Mouse (Mus musculus): ENCODE results near the gene Akr7a5. TPM values are rescaled to one million over a fixed set of nuclear protein-coding genes. Genes with fewer than 3 reads are reported as not detected.

Gene Akr7a5
- polyA plus RNA-seq, 1 experiment from 2014 or later = 137 TPM

DNA sequence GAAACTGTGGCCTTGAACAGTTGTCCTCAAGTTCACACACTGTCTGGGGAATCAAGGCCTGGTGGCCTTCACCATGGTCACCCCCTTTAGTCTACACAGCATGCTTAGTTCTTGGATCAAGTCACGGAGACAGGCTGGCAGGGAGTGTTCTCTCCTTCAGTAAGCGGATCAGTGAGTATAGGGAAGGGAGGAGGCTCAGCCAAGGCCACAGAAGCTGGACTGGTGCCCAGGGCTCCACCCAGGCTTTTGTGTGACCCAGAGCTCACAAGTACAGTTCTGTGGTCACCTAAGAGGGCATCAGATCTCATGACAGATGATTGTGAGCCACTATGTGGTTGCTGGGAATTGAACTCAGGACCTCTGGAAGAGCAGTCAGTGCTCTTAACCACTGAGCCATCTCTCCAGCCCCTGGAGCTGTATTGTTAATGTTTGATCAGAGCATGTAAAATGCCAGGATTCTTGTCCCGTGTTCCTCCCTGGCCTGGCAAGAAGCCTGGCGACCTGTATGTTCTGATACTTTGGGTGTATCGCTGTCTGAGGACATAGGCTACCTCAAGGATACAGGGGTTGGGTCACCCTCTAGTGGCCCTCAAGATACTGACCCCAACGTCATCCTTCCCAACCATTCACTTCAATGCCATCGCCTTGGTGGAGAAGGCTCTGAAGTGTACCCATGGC, 31.2 kb downstream of the Akr7a5 start:
- peaks cover 4% of the 10 kb centered on the region for H3K36me3 ChIP-seq (replicated peaks; ENCODE audit: control insufficient read depth, insufficient read depth, low read depth, low read length)
- H3K4me3 ChIP-seq (ENCODE audit: low read depth, low read length) = no peak overlapping the region
- no peaks in the 10 kb centered on the region for H3K4me1 ChIP-seq (ENCODE audit: control insufficient read depth, insufficient read depth, low read length)
- no peaks in the 10 kb centered on the region; the same call in 1 of the 2 replicates for H3K27me3 ChIP-seq (ENCODE audit: control insufficient read depth, insufficient read depth, low read length)
- ATAC-seq (replicated peaks; ENCODE audit: insufficient number of reproducible peaks, low FRiP score, low TSS enrichment, low read depth) (no peak), DNase-seq (ENCODE audit: low spot score) (no peak)
- WGBS = 81% methylated on average over 7 of the region's 7 CpGs
- no peak overlapping the region for H3K4me2 ChIP-seq (ENCODE audit: low read depth, low read length)
- H3K9me3 ChIP-seq (replicated peaks; ENCODE audit: control insufficient read depth, low read length) = no peaks in the 10 kb centered on the region
- no peak overlapping the region for H3K27ac ChIP-seq (replicated peaks; ENCODE audit: low read depth, low read length)
- H3K9ac ChIP-seq (replicated peaks; ENCODE audit: low read length) = no peak overlapping the region

DNA sequence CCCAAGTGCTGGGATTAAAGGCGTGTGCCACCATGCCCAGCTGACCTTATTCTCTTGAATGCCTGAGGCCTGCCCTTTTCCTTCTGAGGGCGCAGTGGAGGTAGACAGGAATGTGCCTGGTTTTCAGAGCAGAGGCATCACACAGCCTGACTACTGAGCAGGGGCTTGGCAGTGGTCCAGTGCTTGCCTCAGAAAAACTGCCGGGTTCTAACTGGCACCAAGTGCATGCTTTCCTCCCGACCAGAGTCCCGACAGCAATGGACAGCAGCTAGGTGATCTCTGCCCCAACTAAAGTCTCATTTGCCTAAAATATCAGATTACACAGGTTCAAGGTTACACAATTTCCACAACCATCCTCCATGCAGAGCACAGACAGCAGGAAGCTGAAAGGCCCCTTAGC, 33.2 kb downstream of the Akr7a5 start:
- no peak overlapping the region for H3K4me2 ChIP-seq (ENCODE audit: low read depth, low read length)
- peaks cover 11% of the 10 kb centered on the region for H3K36me3 ChIP-seq (replicated peaks; ENCODE audit: control insufficient read depth, insufficient read depth, low read depth, low read length)
- no peak overlapping the region for H3K4me3 ChIP-seq (ENCODE audit: low read depth, low read length)
- no peak for DNase-seq (ENCODE audit: low spot score)
- H3K9me3 ChIP-seq (replicated peaks; ENCODE audit: control insufficient read depth, low read length) = no peaks in the 10 kb centered on the region
- H3K27me3 ChIP-seq (ENCODE audit: control insufficient read depth, insufficient read depth, low read length) = no peaks in the 10 kb centered on the region
- no peak overlapping the region for H3K9ac ChIP-seq (replicated peaks; ENCODE audit: low read length)
- no peaks in the 10 kb centered on the region for H3K4me1 ChIP-seq (ENCODE audit: control insufficient read depth, insufficient read depth, low read length)
- no peak overlapping the region for H3K27ac ChIP-seq (replicated peaks; ENCODE audit: low read depth, low read length)
- WGBS = 86% methylated on average over 5 of the region's 5 CpGs
- ATAC-seq (replicated peaks; ENCODE audit: insufficient number of reproducible peaks, low FRiP score, low TSS enrichment, low read depth) = no peak

DNA sequence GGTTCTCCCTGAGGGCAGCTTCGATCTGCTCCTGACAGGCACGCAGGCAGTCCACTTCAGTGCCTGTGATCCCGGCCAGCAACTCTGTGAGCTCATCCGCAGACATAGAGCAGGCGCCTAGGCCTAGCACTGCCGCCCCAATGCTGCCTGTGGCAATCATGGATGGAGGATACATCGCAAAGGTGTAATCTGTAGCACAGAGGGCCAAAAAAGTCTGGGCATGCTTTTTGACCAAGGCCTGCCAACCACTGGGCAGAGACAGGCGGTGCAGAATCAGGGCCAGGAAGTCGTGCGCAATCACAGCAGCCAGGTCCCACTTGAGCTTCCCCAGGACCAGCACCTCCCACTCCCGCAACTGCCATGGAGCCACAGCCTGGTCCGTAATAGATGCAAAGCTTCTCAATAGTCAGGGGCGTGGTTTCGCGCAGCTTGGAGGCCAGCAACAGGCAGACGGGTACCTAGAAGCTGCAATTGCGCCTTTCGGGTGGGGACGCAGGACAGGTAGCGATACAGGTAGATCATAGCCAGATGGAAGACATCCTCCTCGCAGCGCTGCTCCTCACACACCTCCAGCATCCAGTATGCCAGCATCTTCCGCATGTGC, 35.0 kb downstream of the Akr7a5 start:
- 72% methylated on average over 23 of the region's 23 CpGs for WGBS
- H3K4me1 ChIP-seq (ENCODE audit: control insufficient read depth, insufficient read depth, low read length) = no peaks in the 10 kb centered on the region
- H3K27me3 ChIP-seq (ENCODE audit: control insufficient read depth, insufficient read depth, low read length) = no peaks in the 10 kb centered on the region
- no peak overlapping the region for H3K9ac ChIP-seq (replicated peaks; ENCODE audit: low read length)
- H3K4me3 ChIP-seq (ENCODE audit: low read depth, low read length) = no peak overlapping the region
- H3K4me2 ChIP-seq (ENCODE audit: low read depth, low read length) = no peak overlapping the region
- peaks cover 14% of the 10 kb centered on the region for H3K36me3 ChIP-seq (replicated peaks; ENCODE audit: control insufficient read depth, insufficient read depth, low read depth, low read length)
- no peak overlapping the region for H3K27ac ChIP-seq (replicated peaks; ENCODE audit: low read depth, low read length)
- no peak for ATAC-seq (replicated peaks; ENCODE audit: insufficient number of reproducible peaks, low FRiP score, low TSS enrichment, low read depth)
- no peaks in the 10 kb centered on the region for H3K9me3 ChIP-seq (replicated peaks; ENCODE audit: control insufficient read depth, low read length)
- no peak for DNase-seq (ENCODE audit: low spot score)

DNA sequence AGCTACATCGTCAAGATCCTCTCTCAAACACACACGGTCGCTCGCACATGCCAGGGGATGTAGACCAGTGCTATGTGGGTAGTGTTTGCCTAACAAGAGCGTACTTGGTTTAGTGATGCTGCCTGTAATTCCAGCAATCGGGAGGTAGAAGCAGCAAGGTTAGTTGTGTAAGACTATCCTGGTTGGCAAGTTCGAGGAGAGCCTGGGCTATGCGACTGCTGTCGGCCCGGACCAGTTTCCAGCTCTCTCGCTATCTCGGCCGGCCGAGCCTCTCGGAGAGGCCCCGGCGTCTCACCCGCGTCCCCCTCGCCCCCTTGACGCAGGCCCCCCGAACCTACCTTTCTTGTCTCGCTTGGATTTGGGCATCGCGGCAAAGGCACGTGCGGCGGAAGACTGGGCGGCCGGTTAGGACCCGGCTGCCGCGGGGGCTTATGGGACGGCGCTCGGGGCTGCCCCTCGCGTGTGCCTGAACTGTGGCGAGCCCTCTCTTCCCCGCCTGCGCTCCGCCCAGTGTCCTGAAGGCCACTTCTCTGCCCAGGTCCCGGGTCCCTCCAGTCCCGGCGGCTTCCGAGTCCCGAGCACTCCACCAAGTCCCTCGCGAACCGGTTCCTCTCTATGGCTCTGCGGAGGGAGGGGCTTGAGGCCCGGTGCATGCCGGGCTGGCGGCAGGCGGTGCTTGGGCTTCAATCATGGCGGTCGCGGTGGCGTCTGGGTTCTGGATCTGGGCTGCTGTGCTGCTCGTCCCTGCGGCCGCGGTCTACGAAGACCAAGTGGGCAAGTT, 41.6 kb downstream of the Akr7a5 start, which contains the start of the genes Mrto4, Emc1 and Ubr4:
Mrto4 (minus strand) TSS at position 646 of the 781 bp plus-strand sequence.
Emc1 (plus strand) TSS at position 657 of the 781 bp plus-strand sequence.
Ubr4 (plus strand) TSS at position 679 of the 781 bp plus-strand sequence.
- peaks cover 7% of the 10 kb centered on the region for H3K36me3 ChIP-seq (replicated peaks; ENCODE audit: control insufficient read depth, insufficient read depth, low read depth, low read length)
- H3K4me1 ChIP-seq (ENCODE audit: control insufficient read depth, insufficient read depth, low read length) = peaks cover 3% of the 10 kb centered on the region
- H3K4me3 ChIP-seq (ENCODE audit: low read depth, low read length) = peak within 1 kb of the TSS; percentile 88
- peak within 1 kb of the TSS; percentile 85 for H3K4me2 ChIP-seq (ENCODE audit: low read depth, low read length)
- peak within 1 kb of the TSS; percentile 95 for H3K9ac ChIP-seq (replicated peaks; ENCODE audit: low read length)
- H3K9me3 ChIP-seq (replicated peaks; ENCODE audit: control insufficient read depth, low read length) = no peaks in the 10 kb centered on the region
- under 1% methylated on average over 59 of the region's 64 CpGs for WGBS
- H3K27me3 ChIP-seq (ENCODE audit: control insufficient read depth, insufficient read depth, low read length) = no peaks in the 10 kb centered on the region
- peak; percentile 87 for DNase-seq (ENCODE audit: low spot score)
- ATAC-seq (replicated peaks; ENCODE audit: insufficient number of reproducible peaks, low FRiP score, low TSS enrichment, low read depth) = peak; percentile 92
- H3K27ac ChIP-seq (replicated peaks; ENCODE audit: low read depth, low read length) = peak within 1 kb of the TSS; percentile 95

DNA sequence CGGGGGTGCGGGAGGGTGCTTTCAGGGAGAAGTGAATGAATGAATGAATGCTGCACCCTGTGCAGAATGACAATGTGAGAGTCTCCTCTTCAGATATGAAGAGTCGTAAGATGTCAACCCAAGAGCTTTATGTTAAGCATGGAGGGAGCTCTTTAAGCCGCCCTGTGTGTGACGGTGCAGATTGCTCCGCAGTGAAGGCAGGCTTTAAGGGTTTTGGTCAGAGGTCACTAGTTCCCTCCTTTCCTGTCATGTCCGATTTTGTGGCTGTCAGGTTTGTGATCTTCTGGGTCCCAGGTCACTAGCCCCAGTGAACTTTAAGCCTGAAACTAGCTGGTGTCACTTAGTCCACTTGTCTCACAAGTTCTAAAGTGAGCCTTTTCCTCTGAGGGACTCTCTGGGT, 42.3 kb downstream of the Akr7a5 start:
- Histone ChIP-seq H3K27me3 (ENCODE audit: control insufficient read depth, insufficient read depth, low read length) (no peaks in the 10 kb centered on the region), H3K9me3 (replicated peaks; ENCODE audit: control insufficient read depth, low read length) (no peaks in the 10 kb centered on the region), H3K27ac (replicated peaks; ENCODE audit: low read depth, low read length) (no peak overlapping the region; the same call in 1 of the 2 replicates), H3K9ac (replicated peaks; ENCODE audit: low read length) (peak overlapping the region; percentile 95), H3K4me1 (ENCODE audit: control insufficient read depth, insufficient read depth, low read length) (peaks cover 3% of the 10 kb centered on the region), H3K36me3 (replicated peaks; ENCODE audit: control insufficient read depth, insufficient read depth, low read depth, low read length) (peaks cover 5% of the 10 kb centered on the region), H3K4me3 (ENCODE audit: low read depth, low read length) (peak overlapping the region; percentile 88), H3K4me2 (ENCODE audit: low read depth, low read length) (peak overlapping the region; percentile 85)
- WGBS = under 1% methylated on average over 7 of the region's 7 CpGs
- ATAC-seq (replicated peaks; ENCODE audit: insufficient number of reproducible peaks, low FRiP score, low TSS enrichment, low read depth) (peak; percentile 26; the same call in 1 of the 2 replicates), DNase-seq (ENCODE audit: low spot score) (no peak)

DNA sequence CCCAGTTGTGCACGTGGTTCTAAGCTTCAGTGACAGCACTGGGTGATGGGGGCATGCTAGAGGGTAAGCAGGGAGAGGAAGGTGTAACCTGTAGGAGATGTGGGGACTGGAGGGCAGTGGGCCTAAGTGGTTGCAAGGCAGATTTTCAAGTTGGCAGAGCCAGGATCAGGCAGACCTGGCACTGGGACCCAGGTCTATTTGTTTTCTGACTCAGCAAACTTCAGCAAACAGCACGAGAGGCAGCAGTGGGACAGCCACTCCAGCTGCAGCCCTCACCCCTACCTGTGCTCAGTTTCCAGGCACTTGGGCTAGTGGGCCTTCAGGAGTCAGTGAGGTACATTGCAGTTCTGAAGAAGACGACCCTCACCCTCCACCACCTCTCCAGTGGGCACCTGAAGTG, 46.7 kb downstream of the Akr7a5 start:
- H3K27ac ChIP-seq (replicated peaks; ENCODE audit: low read depth, low read length) = no peak overlapping the region
- DNase-seq (ENCODE audit: low spot score) = no peak
- no peaks in the 10 kb centered on the region for H3K4me1 ChIP-seq (ENCODE audit: control insufficient read depth, insufficient read depth, low read length)
- no peak overlapping the region for H3K4me3 ChIP-seq (ENCODE audit: low read depth, low read length)
- H3K36me3 ChIP-seq (replicated peaks; ENCODE audit: control insufficient read depth, insufficient read depth, low read depth, low read length) = peaks cover 3% of the 10 kb centered on the region; the same call in 1 of the 2 replicates
- no peak for ATAC-seq (replicated peaks; ENCODE audit: insufficient number of reproducible peaks, low FRiP score, low TSS enrichment, low read depth)
- H3K9me3 ChIP-seq (replicated peaks; ENCODE audit: control insufficient read depth, low read length) = no peaks in the 10 kb centered on the region
- WGBS = 91% methylated on average over 3 of the region's 3 CpGs
- H3K4me2 ChIP-seq (ENCODE audit: low read depth, low read length) = no peak overlapping the region
- H3K9ac ChIP-seq (replicated peaks; ENCODE audit: low read length) = no peak overlapping the region
- no peaks in the 10 kb centered on the region for H3K27me3 ChIP-seq (ENCODE audit: control insufficient read depth, insufficient read depth, low read length)

DNA sequence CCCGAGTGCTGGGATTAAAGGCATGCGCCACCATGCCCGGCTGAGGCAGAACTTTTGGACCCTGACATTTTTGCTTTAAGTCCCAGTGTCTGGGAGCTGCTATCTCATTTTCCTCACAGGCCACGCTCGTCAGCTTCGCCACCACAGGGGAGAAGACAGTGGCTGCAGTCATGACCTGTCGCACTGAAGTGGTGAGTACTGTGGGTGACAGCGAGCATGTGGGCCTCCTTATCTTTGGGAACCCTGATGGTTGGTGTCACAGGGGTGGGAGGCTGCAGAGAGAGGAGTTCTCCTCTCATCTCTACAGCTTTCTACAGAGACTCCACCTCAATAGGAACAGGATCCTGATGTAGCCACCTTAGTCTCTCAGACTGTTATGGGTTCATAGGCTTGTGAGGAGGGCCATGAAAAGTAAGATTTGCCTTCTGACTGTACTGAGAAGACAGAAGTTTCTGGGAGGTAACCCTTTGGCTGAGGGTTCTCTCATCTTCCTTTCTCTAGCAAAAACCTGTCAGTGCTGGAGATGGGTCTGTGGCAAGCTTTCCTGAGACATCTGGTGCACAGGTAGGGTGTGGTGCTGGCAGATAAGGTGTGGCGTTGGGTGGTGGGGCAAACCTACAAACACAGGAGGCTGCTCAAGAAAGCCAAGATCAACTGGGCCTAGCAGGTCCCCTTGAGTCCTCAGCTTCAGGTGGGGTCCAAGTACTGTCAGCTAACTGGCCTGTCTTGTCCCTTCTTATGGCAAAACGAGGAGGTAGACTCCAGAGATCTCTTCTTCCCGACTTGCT, 50.4 kb downstream of the Akr7a5 start:
- 92% methylated on average over 11 of the region's 11 CpGs for whole genome bisulfite sequencing
- H3K27me3 ChIP-seq (ENCODE audit: control insufficient read depth, insufficient read depth, low read length) = no peaks in the 10 kb centered on the region
- peaks cover 3% of the 10 kb centered on the region for H3K36me3 ChIP-seq (replicated peaks; ENCODE audit: control insufficient read depth, insufficient read depth, low read depth, low read length)
- H3K9me3 ChIP-seq (replicated peaks; ENCODE audit: control insufficient read depth, low read length) = no peaks in the 10 kb centered on the region
- DNase-seq (ENCODE audit: low spot score) = no peak
- no peak overlapping the region for H3K9ac ChIP-seq (replicated peaks; ENCODE audit: low read length)
- no peaks in the 10 kb centered on the region for H3K4me1 ChIP-seq (ENCODE audit: control insufficient read depth, insufficient read depth, low read length)
- no peak for ATAC-seq (replicated peaks; ENCODE audit: insufficient number of reproducible peaks, low FRiP score, low TSS enrichment, low read depth)
- H3K4me2 ChIP-seq (ENCODE audit: low read depth, low read length) = no peak overlapping the region
- no peak overlapping the region for H3K4me3 ChIP-seq (ENCODE audit: low read depth, low read length)
- no peak overlapping the region for H3K27ac ChIP-seq (replicated peaks; ENCODE audit: low read depth, low read length)

Measured in embryonic facial prominence, embryonic 11.5 days (tissue).